Mouse (Mus musculus) right cerebral cortex, postnatal 10 days (tissue): ENCODE measurements around the gene Gm17324.
A peak's percentile ranks its signal among the peaks of the same experiment; 100 is the strongest.

Experiments used
- DNase-seq, 2 experiments: peaks; one replicate each; pipeline ENCODE4 v3.0.0; 2021; ENCODE audit warnings: low spot score in 2 of 2

Gm17324 gene

GRCm38 (mm10) chr9:78465725-78466124 is 17.1 kb upstream of the Gm17324 start:
- no peak for DNase-seq

- no peak for DNase-seq
Measured at GRCm38 (mm10) chr9:78463337-78463736, 14.8 kb upstream of the Gm17324 start.

GRCm38 (mm10) chr9:78457026-78457425 is 8.4 kb upstream of the Gm17324 start:
- no peak for DNase-seq

- peak in 1 of 2 experiments; percentile 51 for DNase-seq
Measured at GRCm38 (mm10) chr9:78451382-78451781, 2.8 kb upstream of the Gm17324 start.

GRCm38 (mm10) chr9:78450404-78450803 is 1.8 kb upstream of the Gm17324 start:
- no peak for DNase-seq

- DNase-seq, result no peak
Measured at GRCm38 (mm10) chr9:78447606-78447972, 997 bp downstream of the Gm17324 start.

- DNase-seq, result peak; percentile 51 to 59
Measured at GRCm38 (mm10) chr9:78442579-78443392, 5.8 kb downstream of the Gm17324 start, which contains the start of gene Cgas. Cgas (minus strand) TSS chr9:78443237.

- DNase-seq, result no peak
Measured at GRCm38 (mm10) chr9:78442237-78442578, 6.4 kb downstream of the Gm17324 start.

GRCm38 (mm10) chr9:78439426-78439825 is 9.2 kb downstream of the Gm17324 start:
- DNase-seq, result no peak

- no peak for DNase-seq
Measured at GRCm38 (mm10) chr9:78432471-78432870, 16.1 kb downstream of the Gm17324 start.

- DNase-seq, result no peak
Measured at GRCm38 (mm10) chr9:78430486-78430885, 18.1 kb downstream of the Gm17324 start.

- DNase-seq, result no peak
Measured at GRCm38 (mm10) chr9:78429551-78429950, 19.0 kb downstream of the Gm17324 start.

- DNase-seq, result no peak
Measured at GRCm38 (mm10) chr9:78428870-78429432, 19.6 kb downstream of the Gm17324 start.

- peak in 1 of 2 experiments; percentile 19 for DNase-seq
Measured at GRCm38 (mm10) chr9:78428185-78428584, 20.4 kb downstream of the Gm17324 start.

- DNase-seq, result peak in 1 of 2 experiments; percentile 27
Measured at GRCm38 (mm10) chr9:78427362-78427781, 21.2 kb downstream of the Gm17324 start.

- no peak for DNase-seq
Measured at GRCm38 (mm10) chr9:78401596-78401995, 47.0 kb downstream of the Gm17324 start.

- no peak for DNase-seq
Measured at GRCm38 (mm10) chr9:78400570-78400969, 48.0 kb downstream of the Gm17324 start.
